Mouse (Mus musculus) MEL (cell line): ENCODE data around the gene Tmco4. TPM values are rescaled to one million over a fixed set of nuclear protein-coding genes. Genes with fewer than 3 reads are reported as not detected.

ENCODE experiments used
- DNase-seq: peaks from one replicate; pipeline ENCODE4 v3.0.0; 2011; ENCODE audit warnings: low read depth, low spot score
- H3K27ac ChIP-seq: 2 replicates; pipeline ENCODE4 v1.5.1; 2012; ENCODE audit warnings: low read depth, mild to moderate bottlenecking, control low read depth, low read length, moderate library complexity; ENCODE audit not compliant: control insufficient read depth
- H3K27me3 ChIP-seq, 2 experiments: fragments of 150-350 bp in 1 of 2; sonication (generic) in 1 of 2; 2 replicates each; pipeline ENCODE4 v1.6.1; 2012; ENCODE audit warnings: low read length in 2 of 2, mild to moderate bottlenecking in 2 of 2, improper control_type of control experiment in 1 of 2, moderate library complexity in 1 of 2; ENCODE audit not compliant: insufficient read depth in 2 of 2, control insufficient read depth in 1 of 2
- H3K36me3 ChIP-seq, 2 experiments: 2 replicates each; pipeline ENCODE4 v1.6.1; 2012 to 2014; ENCODE audit warnings: low read length in 2 of 2, improper control_type of control experiment in 1 of 2, inconsistent platforms in 1 of 2, mild to moderate bottlenecking in 1 of 2; ENCODE audit not compliant: insufficient read depth in 2 of 2, control insufficient read depth in 1 of 2
- H3K4me1 ChIP-seq, 2 experiments: fragments of 150-350 bp in 1 of 2; sonication (generic) in 1 of 2; 2 replicates each; pipeline ENCODE4 v1.6.1; 2012; ENCODE audit warnings: low read length in 2 of 2, improper control_type of control experiment in 1 of 2, mild to moderate bottlenecking in 1 of 2; ENCODE audit not compliant: insufficient read depth in 2 of 2, control insufficient read depth in 1 of 2
- H3K4me3 ChIP-seq, 2 experiments: fragments of 150-350 bp in 1 of 2; sonication (generic) in 1 of 2; 2 replicates each; pipeline ENCODE4 v1.5.1; 2012; ENCODE audit warnings: low read depth in 2 of 2, low read length in 2 of 2, mild to moderate bottlenecking in 2 of 2, moderate library complexity in 2 of 2, control low read depth in 1 of 2, improper control_type of control experiment in 1 of 2; ENCODE audit not compliant: control insufficient read depth in 1 of 2, insufficient read depth in 1 of 2
- H3K79me2 ChIP-seq: 2 replicates; pipeline ENCODE4 v1.6.1; 2012; ENCODE audit warnings: mild to moderate bottlenecking, low read length, moderate library complexity; ENCODE audit not compliant: control insufficient read depth, poor library complexity, insufficient read depth
- H3K9ac ChIP-seq: 2 replicates; pipeline ENCODE4 v1.6.1; 2012; ENCODE audit warnings: low read depth, mild to moderate bottlenecking, control low read depth, low read length, moderate library complexity; ENCODE audit not compliant: control insufficient read depth, poor library complexity, severe bottlenecking
- H3K9me3 ChIP-seq: fragments of 150-350 bp; sonication (generic); replicated peaks from 2 replicates; pipeline ENCODE4 v1.6.1; 2012; ENCODE audit warnings: mild to moderate bottlenecking, low read length, improper control_type of control experiment, moderate library complexity; ENCODE audit not compliant: insufficient read depth
- CHD2 ChIP-seq: IDR thresholded peaks from 2 replicates; pipeline ENCODE4 v1.6.1; 2011; ENCODE audit warnings: low read length, improper control_type of control experiment
- E2F4 ChIP-seq: IDR thresholded peaks from 2 replicates; pipeline ENCODE4 v1.6.1; 2011; ENCODE audit warnings: low read depth, low read length, improper control_type of control experiment, borderline replicate concordance
- EP300 ChIP-seq, 2 experiments: IDR thresholded peaks; 2 replicates each; pipeline ENCODE4 v1.6.1; 2011; ENCODE audit warnings: improper control_type of control experiment in 2 of 2, low read length in 2 of 2, low read depth in 1 of 2, mild to moderate bottlenecking in 1 of 2
- ETS1 ChIP-seq: IDR thresholded peaks from 2 replicates; pipeline ENCODE4 v1.6.1; 2012; ENCODE audit warnings: low read depth, mild to moderate bottlenecking, inconsistent platforms, low read length, improper control_type of control experiment, moderate library complexity
- GABPA ChIP-seq: IDR thresholded peaks from 2 replicates; pipeline ENCODE4 v1.6.1; 2012; ENCODE audit warnings: low read depth, mild to moderate bottlenecking, inconsistent platforms, low read length, improper control_type of control experiment, moderate library complexity
- MEF2A ChIP-seq: IDR thresholded peaks from 2 replicates; pipeline ENCODE4 v1.6.1; 2014; ENCODE audit warnings: low read depth, mild to moderate bottlenecking, inconsistent platforms, low read length, improper control_type of control experiment; ENCODE audit not compliant: poor library complexity, insufficient replicate concordance, severe bottlenecking; ENCODE audit errors: extremely low read depth
- MYC ChIP-seq: IDR thresholded peaks from 2 replicates; pipeline ENCODE4 v1.6.1; 2011; ENCODE audit warnings: low read depth, mild to moderate bottlenecking, low read length, improper control_type of control experiment, moderate library complexity
- RAD21 ChIP-seq: IDR thresholded peaks from 2 replicates; pipeline ENCODE4 v1.6.1; 2011; ENCODE audit warnings: mild to moderate bottlenecking, low read depth, low read length, improper control_type of control experiment
- RCOR1 ChIP-seq: IDR thresholded peaks from 2 replicates; pipeline ENCODE4 v1.6.1; 2012; ENCODE audit warnings: low read depth, mild to moderate bottlenecking, inconsistent platforms, low read length, improper control_type of control experiment
- TCF12 ChIP-seq: IDR thresholded peaks from 2 replicates; pipeline ENCODE4 v1.6.1; 2014; ENCODE audit warnings: low read depth, mild to moderate bottlenecking, inconsistent platforms, low read length, improper control_type of control experiment, moderate library complexity
- UBTF ChIP-seq: IDR thresholded peaks from 2 replicates; pipeline ENCODE4 v1.6.1; 2012; ENCODE audit warnings: low read depth, mild to moderate bottlenecking, inconsistent platforms, low read length, improper control_type of control experiment, moderate library complexity, borderline replicate concordance; ENCODE audit not compliant: insufficient read depth
- ZKSCAN1 ChIP-seq: IDR thresholded peaks from 2 replicates; pipeline ENCODE4 v1.6.1; 2012; ENCODE audit warnings: low read depth, mild to moderate bottlenecking, inconsistent platforms, low read length, improper control_type of control experiment, moderate library complexity
- ZNF384 ChIP-seq: IDR thresholded peaks from 2 replicates; pipeline ENCODE4 v1.6.1; 2012; ENCODE audit warnings: low read depth, mild to moderate bottlenecking, inconsistent platforms, low read length, improper control_type of control experiment
- polyA plus RNA-seq, 2 experiments: library from polyadenylated mRNA; stranded (reverse) in 1 of 2; unstranded in 1 of 2; fragments of >175 nt in 1 of 2; fragments of >200 nt in 1 of 2; gene quantifications; 2 replicates each; pipeline versions ENCODE4 v1.2.1 to v1.2.4; 2012; ENCODE audit warnings: low replicate concordance in 2 of 2, low read depth in 1 of 2; ENCODE audit not compliant: insufficient read length in 2 of 2, insufficient read depth in 1 of 2, missing spikeins in 1 of 2
- total RNA-seq: library from RNA; depleted of rRNA; stranded (reverse); fragments of 300-350 nt; gene quantifications from 2 replicates; pipeline ENCODE4 v1.2.3, GENCODE M21; 2012

Gene Tmco4
- total and polyA plus RNA-seq, 3 experiments, result 16.5 to 24.7 TPM; not detected in 1

GRCm38 (mm10) chr4:139044566-139044965 lies 71.9 kb downstream of the Tmco4 start:
- H3K79me2 ChIP-seq, result no peaks in the 10 kb centered on the region
- DNase-seq, result peak; percentile 13
- no peaks in the 10 kb centered on the region for H3K27me3 ChIP-seq
- no peak overlapping the region for H3K9ac ChIP-seq
- peaks cover 0 to 3% of the 10 kb centered on the region in 2 experiments; a peak in 2 of 4 replicates for H3K4me1 ChIP-seq
- no peak for TF ChIP-seq EP300 (IDR thresholded peaks at IDR 0.05; ENCODE audit: low read depth in 1 of 2, low read length in 2 of 2)
- TF ChIP-seq TCF12, result no peak
- TF ChIP-seq E2F4, result no peak
- TF ChIP-seq ETS1, result no peak
- TF ChIP-seq MEF2A, result no peak
- no peak for TF ChIP-seq ZKSCAN1
- no peak for TF ChIP-seq RCOR1
- TF ChIP-seq, all 39 proteins: peak for 0
- no peak overlapping the region for H3K4me3 ChIP-seq
- H3K9me3 ChIP-seq, result no peaks in the 10 kb centered on the region
- peaks cover 0 to 2% of the 10 kb centered on the region in 2 experiments; a peak in 1 of 4 replicates for H3K36me3 ChIP-seq
- H3K27ac ChIP-seq, result no peak overlapping the region

GRCm38 (mm10) chr4:139046354-139046753 lies 73.7 kb downstream of the Tmco4 start:
- Histone ChIP-seq H3K9me3 (no peaks in the 10 kb centered on the region), H3K27ac (no peak overlapping the region), H3K9ac (no peak overlapping the region), H3K27me3 (no peaks in the 10 kb centered on the region), H3K79me2 (no peaks in the 10 kb centered on the region), H3K4me1 (peaks cover 0 to 3% of the 10 kb centered on the region in 2 experiments; a peak in 2 of 4 replicates), H3K36me3 (peaks cover 0 to 2% of the 10 kb centered on the region in 2 experiments; a peak in 1 of 4 replicates), H3K4me3 (no peak overlapping the region)
- DNase-seq, result no peak
- TF ChIP-seq RAD21, result no peak
- TF ChIP-seq ZNF384, result no peak
- no peak for TF ChIP-seq CHD2

GRCm38 (mm10) chr4:139048518-139048917 lies 75.8 kb downstream of the Tmco4 start:
- no peak for DNase-seq
- H3K27me3 ChIP-seq, result no peaks in the 10 kb centered on the region
- peaks cover 0 to 3% of the 10 kb centered on the region in 2 experiments; a peak in 1 of 4 replicates for H3K4me1 ChIP-seq
- no peak for TF ChIP-seq MYC
- no peak for TF ChIP-seq UBTF
- TF ChIP-seq GABPA, result no peak
- no peaks in the 10 kb centered on the region for H3K9me3 ChIP-seq
- no peak overlapping the region for H3K4me3 ChIP-seq
- H3K27ac ChIP-seq, result no peak overlapping the region
- H3K36me3 ChIP-seq, result peaks cover 0 to 2% of the 10 kb centered on the region in 2 experiments; a peak in 1 of 4 replicates
- H3K9ac ChIP-seq, result no peak overlapping the region
- no peaks in the 10 kb centered on the region for H3K79me2 ChIP-seq
